Mouse (Mus musculus): ENCODE measurements around the gene Rab11fip5.
A peak's percentile ranks its signal among the peaks of the same experiment; 100 is the strongest.

Gene Rab11fip5

GRCm38 (mm10) chr6:85373951-85374733 lies at the start of gene Rab11fip5:
Rab11fip5 (minus strand) TSS chr6:85374634.
- DNase-seq: peak in 1 of 2 experiments; percentile 67

- DNase-seq: no peak
These were observed 49.5 kb upstream of the Rab11fip5 start, which contains the start of gene Noto for GRCm38 (mm10) chr6:85423836-85424379. Noto (plus strand) TSS chr6:85423886.

DNA sequence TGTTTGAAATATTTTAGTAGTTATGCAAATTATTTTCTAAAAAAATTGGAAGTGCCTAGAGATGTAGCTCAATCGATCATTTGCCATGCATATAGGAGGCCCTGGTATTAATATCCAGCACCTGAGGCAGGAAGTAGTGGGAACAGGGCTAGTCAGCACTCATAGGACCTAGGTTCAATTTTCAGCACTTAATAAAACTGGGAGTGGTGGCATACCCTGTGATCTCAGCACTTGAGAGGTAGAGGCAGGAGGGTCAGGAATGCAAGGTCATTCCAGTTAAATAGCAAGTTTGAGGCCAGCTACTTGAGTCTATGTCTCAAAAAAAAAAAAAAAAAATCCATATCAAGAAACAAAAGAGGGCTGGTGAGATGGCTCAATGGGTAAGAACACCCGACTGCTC lies 44.7 kb upstream of the Rab11fip5 start:
- DNase-seq: no peak

GRCm38 (mm10) chr6:85415829-85416228 lies 41.4 kb upstream of the Rab11fip5 start:
- no peak for DNase-seq

DNA sequence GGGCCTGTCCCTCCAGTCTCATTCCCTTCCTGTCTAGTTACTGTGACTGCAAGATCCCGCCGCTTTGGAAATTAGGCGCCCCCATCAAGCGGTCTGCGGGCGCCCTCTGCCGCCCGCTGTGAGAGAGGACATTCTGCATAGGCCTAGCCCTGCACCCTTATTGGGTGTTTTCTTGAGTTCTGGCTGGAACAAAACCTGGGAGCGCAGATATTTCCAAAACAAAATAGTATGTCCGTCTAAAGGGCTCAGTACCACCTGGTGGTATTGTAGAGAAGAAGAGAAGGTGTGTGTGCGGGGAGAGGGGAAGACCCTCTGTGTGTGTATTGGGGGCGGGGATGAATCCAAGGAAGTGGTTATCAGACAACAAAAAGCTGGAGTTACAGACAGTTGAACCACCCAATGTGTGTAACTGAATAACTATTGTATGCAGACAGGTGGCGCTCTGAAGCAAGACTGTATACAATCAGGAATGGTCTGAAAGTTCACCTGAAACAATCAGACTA lies 36.4 kb upstream of the Rab11fip5 start:
- DNase-seq: peak; percentile 47 to 77

- DNase-seq: no peak
These were observed 34.6 kb upstream of the Rab11fip5 start for GRCm38 (mm10) chr6:85409003-85409402.

DNA sequence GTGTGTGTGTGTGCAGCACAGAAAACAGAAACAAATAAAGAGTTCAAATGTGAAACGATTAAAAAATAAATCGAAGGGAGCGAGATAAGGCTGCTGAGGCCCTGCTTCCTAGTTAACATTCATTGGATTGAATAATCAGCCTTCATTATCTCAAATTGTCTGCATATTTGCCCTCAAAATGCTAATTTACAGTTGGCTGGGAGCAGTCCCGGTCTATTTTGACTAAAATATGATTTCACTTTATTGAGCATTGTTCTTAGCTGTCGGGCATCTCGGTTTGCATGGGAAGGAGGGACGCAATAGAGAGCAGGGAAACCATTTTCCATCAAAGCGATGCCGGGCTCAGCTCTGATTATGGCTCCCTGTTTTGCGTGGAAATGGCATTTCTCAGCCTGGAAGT lies 28.6 kb upstream of the Rab11fip5 start:
- no peak for DNase-seq

GRCm38 (mm10) chr6:85402613-85403012 lies 28.2 kb upstream of the Rab11fip5 start:
- DNase-seq: no peak

GRCm38 (mm10) chr6:85399715-85400114 lies 25.3 kb upstream of the Rab11fip5 start:
- peak; percentile 63 to 67 for DNase-seq

- peak; percentile 48 to 83 for DNase-seq
These were observed 22.7 kb upstream of the Rab11fip5 start for GRCm38 (mm10) chr6:85397165-85397564.

DNA sequence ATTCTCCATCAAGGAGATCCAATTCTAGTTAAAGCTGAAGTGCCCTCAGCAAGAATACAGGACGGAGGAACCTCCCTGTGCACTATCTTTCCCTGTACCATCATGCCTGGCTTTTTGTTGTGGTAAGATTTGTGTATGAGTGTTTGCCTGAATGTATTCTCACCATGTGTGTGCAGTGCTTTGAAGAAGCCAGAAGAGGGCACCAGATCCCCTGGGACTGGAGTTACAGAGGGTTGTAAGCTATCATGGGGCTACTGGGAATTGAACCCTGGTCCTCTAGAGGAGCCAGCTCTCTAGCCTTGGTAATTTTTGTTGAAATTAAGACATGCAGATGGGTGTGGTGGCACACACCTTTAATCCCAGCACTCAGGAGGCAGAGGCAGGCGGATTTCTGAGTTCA lies 20.9 kb upstream of the Rab11fip5 start:
- DNase-seq: no peak

DNA sequence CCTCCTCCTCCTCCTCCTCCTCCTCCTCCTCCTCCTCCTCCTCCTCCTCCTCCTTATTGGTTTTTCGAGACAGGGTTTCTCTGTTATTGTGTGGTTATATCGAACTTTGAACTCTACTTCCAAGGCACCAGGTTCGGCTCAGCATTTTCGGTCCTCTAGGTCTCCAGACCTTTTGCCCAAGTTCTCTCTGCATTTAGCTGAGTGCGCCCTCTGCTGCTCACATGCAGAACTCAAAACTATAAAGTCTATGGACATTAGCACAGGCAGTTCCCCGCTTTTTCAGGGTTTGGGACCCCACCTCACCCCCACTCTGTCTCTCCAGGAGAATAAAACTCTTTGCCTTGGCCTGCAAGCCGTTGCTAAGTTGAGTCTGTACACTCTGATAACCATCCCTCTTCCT lies 17.4 kb upstream of the Rab11fip5 start:
- DNase-seq: peak; percentile 81 to 92

DNA sequence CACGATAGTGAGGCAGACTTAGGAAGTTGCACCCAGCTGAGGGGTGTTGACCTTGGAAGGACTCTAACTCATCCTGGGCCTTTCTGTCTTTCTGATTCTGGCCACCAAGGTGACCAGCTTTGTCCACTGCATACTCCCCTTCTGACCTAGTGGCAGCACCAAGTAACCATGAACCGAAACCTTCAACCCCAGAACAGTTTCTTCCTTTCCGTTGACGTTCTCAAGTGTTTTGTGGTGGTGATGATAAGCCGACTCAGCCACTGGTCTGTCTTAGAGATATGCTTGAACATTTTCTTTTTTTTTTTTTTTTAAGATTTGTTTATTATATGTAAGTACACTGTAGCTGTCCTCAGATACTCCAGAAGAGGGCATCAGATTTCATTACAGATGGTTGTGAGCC lies 14.2 kb upstream of the Rab11fip5 start:
- no peak for DNase-seq

GRCm38 (mm10) chr6:85382791-85383190 lies 8.4 kb upstream of the Rab11fip5 start:
- no peak for DNase-seq

- DNase-seq: no peak
These were observed 7.2 kb upstream of the Rab11fip5 start for GRCm38 (mm10) chr6:85381648-85382020.

GRCm38 (mm10) chr6:85380901-85381647 lies 6.6 kb upstream of the Rab11fip5 start:
- DNase-seq: no peak

DNA sequence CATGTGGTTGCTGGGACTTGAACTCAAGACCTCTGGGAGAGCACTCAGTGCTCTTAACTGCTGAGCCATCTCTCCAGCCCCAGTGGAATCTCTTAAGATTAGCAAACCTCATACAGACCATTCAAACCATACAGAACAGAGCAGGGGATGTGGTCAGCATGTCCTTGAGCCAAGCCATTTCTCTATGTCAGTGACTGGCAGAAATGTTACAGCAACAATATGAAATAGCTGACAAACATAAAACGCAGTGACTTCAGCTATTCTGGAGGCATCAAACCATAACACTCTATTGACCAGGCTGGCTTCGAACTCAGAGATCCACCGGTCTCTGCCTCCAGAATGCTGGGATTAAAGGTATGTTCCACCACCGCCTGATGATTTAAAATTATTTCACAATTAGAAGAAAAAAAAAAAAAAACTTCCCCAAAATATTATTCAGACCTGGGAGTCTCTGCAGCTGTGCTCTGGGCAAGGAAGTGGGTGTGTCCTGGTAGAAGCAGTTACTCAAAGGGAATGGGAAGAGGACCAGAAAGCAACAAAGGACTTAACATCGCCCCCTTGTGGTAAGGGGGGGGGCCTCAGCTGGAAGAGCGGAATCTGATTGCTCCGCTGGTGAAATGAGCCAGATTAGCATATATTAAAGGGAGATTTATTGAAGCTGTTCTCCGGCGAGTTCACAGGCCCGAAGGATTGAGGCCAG lies 5.9 kb upstream of the Rab11fip5 start:
- peak; percentile 91 for DNase-seq

DNA sequence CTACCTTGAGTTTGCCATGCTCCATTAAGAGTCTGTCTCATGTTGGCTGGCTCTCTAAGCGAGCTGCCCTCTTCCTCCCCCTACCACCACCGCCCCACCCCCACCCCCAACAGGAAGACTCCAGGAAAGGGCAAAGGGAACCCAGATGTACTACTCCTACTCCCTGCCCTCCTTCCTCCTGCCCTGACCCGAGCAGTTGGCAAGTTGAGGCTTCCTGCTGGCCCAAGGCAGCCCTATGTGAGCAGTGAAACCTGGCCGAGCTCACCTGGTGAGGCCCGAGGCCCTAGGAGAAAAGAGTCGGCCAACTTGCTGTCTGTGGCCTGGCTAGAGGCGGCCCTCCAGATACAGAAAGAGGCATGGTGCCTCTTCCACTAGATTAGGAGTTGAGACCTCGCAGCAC lies 4.2 kb upstream of the Rab11fip5 start:
- DNase-seq: peak in 1 of 2 experiments; percentile 53

DNA sequence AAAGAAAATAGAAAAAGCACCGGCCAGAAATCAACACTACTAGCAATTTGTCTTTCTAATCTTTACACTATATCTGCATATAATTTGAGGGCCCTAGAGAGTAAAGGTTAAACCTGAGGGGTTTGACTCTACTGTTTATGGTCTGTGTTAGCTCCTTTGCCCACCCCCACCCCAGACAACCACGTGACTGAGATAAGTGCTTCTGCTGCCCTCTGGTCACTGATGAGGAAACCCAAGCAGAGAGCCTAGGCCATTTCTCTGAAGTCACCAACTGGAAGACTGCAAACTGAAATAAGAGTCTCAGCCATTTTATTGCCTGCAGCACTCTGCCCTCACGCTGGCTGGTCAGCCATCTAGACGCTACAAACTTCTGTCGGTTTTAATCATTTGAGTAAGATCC lies 3.4 kb upstream of the Rab11fip5 start:
- DNase-seq: no peak

- DNase-seq: no peak
These were observed 2.8 kb upstream of the Rab11fip5 start for GRCm38 (mm10) chr6:85377066-85377734.

DNA sequence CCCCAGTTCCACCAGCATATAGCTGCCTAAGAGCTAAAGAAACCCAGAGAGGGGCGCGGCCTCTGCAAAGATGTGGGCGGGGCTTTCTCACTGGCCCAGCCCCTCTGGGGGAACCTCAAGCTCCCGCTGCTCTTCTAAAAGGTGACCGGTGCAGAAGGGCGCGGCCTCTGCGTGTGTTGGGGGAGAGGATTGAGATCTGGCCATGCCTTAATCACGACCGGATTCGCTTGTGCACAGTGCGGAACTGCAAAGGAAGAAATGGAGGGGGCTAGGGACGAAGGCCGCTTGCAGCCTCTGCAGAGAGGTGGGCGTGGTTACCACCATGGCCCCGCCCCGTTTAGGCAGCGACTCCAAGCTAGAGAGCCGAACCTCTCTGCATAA lies 290 bp upstream of the Rab11fip5 start:
- DNase-seq: peak; percentile 98 to 100
